Mouse (Mus musculus) hindlimb bud, embryonic 11.5 days (tissue): ENCODE measurements around the gene Irgc1.
"Not testable (repeated sequence)": the region's sequence is repeated elsewhere in the genome, so short reads cannot be mapped to it uniquely, and the experiment has no call there.

Experiments
- DNase-seq: peaks from one replicate; pipeline ENCODE4 v3.0.0-alpha.2; 2012; ENCODE audit warnings: low read depth, low spot score; ENCODE audit errors: extremely low spot score

Gene Irgc1

DNA sequence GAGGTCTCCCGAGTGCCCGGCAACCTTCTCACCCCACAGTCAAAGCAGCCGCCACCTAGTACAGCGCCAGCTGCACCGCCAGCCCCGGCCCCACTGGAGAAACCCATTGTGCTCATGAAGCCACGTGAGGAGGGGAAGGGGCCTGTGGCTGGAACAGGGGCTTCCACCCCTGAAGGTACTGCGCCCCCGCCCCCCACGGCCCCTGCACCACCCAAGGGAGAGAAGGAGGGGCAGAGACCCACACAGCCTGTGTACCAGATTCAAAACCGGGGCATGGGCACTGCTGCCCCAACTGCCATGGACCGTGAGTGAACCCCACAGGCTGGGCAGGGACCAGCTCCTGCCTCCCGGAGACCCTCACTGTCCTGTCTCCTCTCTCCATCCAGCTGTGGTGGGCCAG, 46.4 kb downstream of the Irgc1 start:
- no peak for DNase-seq

DNA sequence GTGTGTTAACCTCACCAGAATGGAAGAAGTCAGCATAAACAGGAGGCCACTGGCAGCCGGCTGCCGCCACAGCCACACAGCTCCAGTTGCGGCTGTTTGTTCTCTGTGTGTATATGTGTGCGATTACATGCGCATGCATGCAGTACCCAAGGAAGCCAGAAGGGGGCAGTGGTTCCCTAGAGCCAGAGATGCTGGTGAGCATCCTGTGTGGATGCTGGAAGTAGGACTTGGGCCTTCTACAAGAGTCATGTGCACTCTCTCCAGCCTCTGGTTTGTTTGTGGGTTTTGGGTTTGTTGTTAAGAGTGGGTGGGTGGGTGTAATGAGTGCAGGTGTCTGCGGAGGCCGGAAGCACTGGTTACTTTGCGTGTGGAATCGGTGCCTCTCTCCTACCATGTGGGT, 49.2 kb downstream of the Irgc1 start:
- DNase-seq, result no peak

DNA sequence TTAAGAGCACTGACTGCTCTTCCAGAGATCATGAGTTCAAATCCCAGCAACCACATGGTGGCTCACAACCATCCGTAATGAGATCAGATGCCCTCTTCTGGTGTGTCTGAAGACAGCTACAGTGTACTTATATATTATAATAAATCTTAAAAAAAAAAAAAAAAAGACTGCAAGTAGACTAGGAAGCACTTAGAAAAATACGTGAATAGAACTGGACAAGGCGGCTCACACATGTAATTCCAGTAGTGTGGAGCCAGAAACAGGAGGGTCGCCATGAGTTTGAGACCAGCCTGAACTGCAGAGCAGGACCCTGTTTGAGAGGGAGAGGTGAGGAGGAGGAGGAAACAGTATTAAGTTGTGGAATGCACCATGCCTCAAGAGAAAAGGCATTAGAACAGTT, 51.6 kb downstream of the Irgc1 start:
- DNase-seq, result not testable (repeated sequence)

DNA sequence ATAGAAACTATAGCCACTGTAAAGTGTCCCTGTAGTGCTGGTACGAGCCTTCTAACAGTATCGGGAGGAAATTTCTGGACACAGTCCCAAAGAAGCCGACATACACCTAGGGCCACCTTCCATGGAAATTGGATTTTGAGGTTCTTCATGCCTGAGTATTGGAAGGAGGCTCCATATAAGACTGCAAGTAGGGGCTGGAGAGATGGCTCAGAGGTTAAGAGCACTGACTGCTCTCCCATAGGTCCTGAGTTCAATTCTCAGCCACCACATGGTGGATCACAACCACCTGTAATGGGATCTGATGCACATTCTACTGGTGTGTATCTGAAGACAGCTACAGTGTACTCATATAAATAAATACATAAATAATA, 52.0 kb downstream of the Irgc1 start:
- DNase-seq, result no peak

DNA sequence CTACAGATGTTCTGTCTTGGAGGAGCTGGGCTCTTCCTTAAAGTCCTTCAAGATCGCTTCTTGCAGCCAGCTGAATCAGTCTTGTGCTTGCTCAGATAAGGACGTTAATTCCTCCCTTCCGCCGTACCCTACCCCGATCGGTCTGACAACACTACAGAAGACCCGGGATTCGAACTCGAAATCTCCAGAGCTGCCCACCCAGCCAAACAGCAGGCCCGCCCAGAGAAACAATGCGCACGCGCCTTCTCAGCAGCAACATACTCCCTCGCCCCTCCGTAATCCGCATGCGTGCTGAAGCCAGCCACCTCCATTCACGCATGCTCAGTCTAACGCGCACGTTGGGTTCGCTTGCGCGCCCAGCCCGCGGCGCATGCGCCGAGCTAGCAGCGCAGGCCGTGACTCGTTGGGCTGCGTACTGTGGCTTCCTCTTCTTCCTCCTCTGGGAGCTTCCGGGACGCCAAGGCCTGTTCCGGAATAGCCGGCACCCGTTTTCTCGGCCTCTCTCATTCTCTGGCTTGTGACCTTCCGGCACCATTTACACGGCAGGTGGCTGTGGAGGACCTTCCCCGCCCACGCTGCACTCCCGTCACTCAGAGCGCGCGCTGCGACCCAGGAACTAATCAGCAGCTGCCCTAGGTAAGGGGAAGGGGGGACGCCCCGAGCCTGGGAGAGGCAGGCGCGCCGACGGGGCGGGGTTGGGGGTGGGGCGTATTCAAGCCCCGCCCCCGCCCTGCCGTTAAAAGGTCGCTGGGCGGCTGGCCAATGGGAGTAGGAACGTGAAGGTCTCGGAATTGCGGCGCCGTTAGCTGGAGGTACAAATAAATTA, 52.6 kb downstream of the Irgc1 start, which contains the start of gene Smg9:
Gene Smg9, plus strand, starts transcription at position 364 of the 826 bp plus-strand sequence.
- DNase-seq, result no peak

DNA sequence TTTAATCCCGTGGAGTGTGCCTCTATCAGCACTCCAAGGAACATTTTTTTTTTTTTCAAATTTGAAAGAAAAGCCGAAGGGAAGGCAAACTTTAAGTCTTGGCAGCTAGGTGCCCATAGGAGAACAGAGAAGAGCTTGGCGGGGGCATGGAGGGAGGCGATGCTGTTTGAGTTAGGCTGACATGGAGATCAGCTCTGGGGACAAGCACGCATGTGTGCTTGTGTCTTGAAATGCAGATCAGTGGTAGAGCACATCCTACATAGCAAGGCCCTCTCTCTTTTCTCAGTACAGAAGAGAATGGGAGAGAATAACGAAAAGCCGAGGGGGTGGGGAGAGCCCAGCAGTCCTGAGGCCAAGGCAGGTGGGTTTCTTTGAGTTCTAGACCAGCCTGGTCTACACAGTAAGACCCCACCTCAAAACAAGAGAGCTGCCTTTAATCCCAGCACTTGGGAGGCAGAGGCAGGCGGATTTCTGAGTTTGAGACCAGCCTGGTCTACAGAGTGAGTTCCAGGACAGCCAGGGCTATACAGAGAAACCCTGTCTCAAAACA, 53.7 kb downstream of the Irgc1 start:
- no peak for DNase-seq

DNA sequence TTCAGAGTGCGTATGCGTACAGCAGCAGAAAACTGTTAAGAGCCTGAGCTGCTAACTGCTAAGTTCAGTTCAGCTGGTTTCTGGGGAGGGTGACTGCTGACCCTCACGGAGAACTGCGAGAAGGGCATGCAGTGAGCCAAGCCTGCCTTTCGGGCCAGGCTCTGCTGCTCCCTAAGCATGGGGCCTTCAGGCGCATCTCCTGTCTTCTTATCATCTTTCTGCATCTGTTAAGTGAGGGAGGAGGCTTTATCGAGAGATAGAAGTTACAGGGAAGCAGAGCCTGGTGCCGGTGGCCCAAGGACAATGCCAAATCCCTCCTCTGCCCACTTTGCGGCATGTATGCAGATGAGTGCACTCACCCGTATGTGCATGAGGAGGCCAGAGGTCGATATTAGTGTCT, 55.3 kb downstream of the Irgc1 start:
- no peak for DNase-seq

DNA sequence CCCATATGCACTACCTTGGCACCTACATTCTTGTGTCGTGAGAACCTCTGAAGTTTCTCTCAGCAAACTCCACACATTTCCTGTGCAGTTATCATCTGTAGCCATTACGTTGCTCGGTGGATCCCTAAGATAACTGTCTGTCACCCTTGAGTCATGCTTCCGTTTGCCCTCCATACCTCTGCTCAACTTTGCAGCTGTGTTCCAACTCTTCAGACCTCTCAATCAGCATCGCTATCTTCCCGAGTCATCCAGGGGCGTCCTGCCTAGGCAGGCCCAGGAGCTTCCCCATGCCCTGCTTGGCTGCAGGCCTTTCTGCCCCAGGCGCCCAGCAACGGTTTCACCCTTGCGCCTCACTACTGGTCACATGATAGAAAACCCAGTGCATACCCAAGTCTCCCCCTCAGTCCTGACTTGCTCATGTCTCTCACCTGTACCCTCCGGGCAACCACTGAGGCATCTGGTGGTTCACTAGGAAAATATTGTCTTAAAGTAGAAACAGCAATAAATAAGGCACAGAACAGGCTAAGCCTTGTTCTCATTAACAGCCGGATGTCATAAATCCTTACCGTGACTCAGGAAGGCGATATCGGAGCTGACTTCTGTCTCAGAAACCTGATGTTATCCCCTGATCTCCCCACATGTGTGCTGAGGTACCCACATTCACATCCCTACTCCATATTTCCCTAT, 57.5 kb downstream of the Irgc1 start:
- no peak for DNase-seq

DNA sequence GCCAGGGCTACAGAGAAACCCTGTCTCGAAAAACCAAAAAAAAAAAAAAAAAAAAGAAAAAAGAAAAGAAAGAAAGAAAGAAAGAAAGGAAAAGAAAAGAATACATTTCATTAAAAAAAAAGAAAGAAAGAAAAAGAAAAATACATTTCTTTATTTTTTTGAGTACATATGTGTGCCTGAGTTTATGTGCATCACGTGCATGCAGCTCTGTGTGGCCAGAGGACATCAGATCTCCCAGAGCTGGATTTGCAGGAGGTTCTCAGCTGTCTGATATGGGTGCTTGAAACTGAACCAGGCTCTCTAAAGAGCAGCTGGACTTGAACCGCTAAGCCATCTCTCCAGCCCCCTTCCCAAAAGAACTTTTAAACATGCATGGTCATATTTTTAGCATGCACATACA, 58.0 kb downstream of the Irgc1 start:
- no peak for DNase-seq

DNA sequence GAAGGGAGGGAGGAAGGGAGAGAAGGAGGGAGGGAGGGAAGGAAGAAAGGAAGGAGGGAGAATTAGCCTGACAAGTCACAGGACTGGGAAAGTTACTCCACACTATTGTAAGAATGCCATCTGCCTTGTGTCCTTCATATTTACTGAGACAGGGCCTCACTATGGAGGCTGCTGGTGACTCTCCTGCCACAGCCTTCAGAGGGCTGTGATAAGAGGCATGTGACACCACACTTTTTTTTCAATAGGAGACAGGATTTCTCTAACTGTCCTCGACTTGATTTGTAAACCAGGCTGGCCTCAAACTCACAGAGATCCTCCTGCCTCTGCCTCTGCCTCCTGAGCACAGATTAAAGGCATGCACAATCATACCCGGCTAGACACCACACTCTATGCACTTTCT, 60.4 kb downstream of the Irgc1 start:
- DNase-seq, result no peak

DNA sequence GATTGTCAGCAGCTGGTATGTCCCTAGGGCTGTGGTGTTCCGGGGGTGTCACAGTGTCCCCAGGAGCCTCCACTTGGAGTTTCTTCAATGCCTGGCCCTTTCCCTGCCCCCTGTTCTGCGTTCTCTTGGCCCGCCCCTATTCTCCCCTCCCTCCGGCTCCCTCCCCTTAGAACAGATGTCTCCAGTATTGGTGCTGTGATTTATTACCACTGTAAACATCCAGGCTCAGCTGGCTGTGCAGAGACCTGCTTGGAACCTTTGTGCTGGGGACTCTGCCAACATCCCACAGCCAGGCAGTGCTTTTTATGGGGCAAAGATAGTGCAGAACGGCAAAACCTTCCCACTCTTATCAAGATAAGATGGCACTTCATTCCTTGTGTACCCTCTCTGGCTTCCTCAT, 61.0 kb downstream of the Irgc1 start:
- no peak for DNase-seq

DNA sequence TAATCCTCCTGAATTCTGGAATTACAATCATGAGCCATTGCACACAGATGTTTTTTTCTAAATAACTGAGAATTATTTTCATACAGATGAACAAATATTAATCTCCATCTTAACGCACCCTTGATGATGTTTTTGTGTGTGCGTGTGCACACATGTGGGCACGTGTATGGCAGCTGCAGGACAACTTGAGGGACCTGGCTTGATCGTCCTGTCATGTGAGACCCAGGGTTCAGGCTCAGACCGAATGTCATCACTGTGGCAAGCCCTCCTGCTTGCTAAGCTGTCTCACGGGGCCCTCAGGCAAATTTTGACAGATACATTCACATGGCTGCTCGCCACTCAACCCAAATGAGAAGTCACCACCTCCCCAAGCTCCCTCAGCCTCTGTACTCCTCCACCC, 61.6 kb downstream of the Irgc1 start:
- DNase-seq, result no peak

DNA sequence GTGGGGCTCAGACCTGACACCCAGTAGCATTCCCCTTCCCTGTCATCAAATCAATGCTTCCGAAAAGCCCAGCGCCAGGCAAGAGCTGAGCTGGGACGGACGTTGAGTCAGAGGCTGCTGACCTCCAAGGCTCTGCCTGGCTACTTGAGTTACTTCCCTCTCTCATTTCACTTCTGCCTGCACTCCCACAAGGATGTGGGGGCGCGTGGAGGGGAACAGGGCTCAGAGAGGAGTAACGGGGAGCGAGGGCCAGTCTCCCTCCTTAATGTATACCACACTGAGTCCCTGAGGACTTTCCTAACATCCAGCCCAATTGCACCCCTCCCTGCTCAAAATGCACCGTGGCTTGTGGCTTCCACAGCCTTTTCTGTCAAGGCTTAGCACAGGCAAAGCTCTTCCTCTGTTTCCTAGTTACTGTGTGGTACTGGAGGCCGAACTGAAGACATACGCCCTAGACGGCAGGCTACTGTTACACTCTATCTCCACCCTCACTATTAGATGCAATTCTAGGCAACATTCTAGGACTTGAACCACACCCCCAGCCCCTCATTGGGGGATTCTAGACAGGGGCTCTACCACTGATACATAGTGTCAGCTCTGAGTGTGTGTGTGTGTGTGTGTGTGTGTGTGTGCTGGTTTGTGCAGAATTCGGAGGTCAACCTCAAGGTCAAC, 62.4 kb downstream of the Irgc1 start:
- no peak for DNase-seq

DNA sequence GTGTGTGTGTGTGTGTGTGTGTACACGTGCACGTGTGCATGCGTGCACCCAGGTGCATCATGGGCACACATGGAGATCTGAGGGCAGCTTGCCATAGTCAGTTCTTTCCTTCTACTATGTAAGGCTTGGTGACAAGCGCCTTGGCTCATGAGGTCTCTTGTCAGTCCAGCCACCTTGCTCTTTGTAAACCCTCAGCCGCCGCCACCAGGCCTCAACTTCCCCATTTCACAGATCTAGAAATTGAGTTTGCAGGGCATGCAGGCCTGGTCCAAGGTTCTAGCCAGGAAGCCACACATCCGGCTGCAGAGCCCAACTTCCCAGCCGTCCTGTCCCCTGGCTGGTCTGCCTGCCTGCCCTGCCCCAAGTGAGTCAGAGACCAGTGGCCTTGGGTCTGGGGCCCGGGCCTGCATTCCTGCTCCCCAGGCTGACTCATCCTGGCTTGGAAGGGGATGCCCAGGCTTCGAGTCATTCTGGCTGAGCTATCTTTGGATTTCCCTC, 65.0 kb downstream of the Irgc1 start:
- DNase-seq, result no peak

DNA sequence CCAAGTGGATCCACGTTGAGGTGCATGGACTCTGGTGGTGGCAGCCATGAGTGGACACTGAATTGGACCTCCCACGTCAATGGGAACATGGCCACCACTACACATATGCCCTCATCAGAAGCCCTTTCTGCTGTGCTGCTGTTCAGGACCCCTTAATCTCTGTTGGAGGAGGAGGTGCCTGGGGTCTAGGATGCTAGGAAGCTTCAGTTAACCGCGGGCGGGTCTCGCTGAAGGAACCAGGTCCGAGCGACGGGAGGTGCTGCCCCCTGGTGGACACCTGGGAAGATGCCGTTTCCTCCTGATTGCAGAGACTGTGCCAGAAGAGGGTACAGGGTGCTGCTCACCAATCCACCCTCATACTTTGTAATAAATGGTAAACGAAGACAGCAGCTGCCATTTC, 67.3 kb downstream of the Irgc1 start:
- no peak for DNase-seq

DNA sequence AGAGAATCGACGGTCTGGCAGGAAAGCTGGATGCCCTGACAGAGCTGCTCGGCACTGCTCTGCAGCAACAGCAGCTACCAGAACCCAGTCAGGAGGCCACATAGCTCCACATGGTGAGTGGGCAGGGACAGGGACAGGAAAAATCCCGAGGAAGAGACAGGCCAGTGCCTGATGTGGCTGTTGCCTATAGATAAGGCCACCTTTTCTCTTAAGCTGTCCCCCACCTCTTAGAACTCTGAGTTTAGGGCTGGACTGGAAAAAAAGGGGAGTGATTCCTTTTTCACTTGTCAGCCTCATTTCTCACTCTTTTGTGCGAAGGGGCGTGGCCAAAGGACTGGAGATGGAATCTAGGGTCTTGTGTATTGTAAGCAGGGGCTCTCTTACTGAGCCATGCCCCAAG, 68.0 kb downstream of the Irgc1 start:
- no peak for DNase-seq

DNA sequence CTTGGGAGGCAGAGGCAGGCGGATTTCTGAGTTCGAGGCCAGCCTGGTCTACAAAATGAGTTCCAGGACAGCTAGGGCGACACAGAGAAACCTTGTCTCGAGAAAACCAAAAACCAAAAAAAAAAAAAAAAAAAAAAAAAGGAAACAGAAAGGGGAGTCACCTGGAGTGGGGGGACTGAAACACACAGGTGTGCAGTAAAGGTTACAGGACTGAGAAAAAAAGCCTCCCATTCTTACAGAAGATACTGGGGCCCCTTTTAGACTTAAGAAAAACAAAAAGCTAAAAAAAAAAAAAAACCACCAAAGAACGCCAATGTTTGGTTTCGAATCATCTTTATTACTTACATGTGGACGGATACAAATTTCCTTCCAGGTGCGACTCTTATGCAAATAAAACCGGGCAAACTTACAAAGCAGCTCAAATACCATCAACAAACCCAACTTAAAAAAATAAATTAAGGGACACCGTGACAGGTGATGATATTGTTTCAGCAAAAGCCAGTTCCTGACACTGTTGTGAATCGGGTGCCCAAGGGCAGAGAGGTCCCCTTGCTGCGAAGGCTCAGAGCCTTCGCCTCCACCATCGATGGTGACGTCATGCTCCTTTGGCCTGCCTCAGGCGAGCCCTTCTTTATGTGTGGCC, 69.2 kb downstream of the Irgc1 start:
- no peak for DNase-seq
